Mouse (Mus musculus) ES-E14 (cell line): ENCODE data around the gene Pigg. TPM values are rescaled to one million over a fixed set of nuclear protein-coding genes. Genes with fewer than 3 reads are reported as not detected.

Experiments
- DNase-seq: peaks from one replicate; pipeline ENCODE4 v3.0.0-alpha.2; 2013; ENCODE audit warnings: low read depth, low spot score
- H3K27ac ChIP-seq: 2 replicates; pipeline ENCODE4 v1.5.1; 2012; ENCODE audit warnings: low read depth, mild to moderate bottlenecking, low read length, moderate library complexity, mixed read lengths; ENCODE audit not compliant: poor library complexity, insufficient read depth, severe bottlenecking
- H3K36me3 ChIP-seq: 2 replicates; pipeline ENCODE4 v1.6.1; 2012; ENCODE audit warnings: mild to moderate bottlenecking, low read length, moderate library complexity, mixed read lengths; ENCODE audit not compliant: control insufficient read depth, poor library complexity, insufficient read depth, severe bottlenecking
- H3K4me1 ChIP-seq, 2 experiments: fragments of 150-350 bp in 1 of 2; sonication (generic) in 1 of 2; 2 replicates each; pipeline ENCODE4 v1.6.1; 2012; ENCODE audit warnings: low read length in 2 of 2, mild to moderate bottlenecking in 1 of 2, mixed read lengths in 1 of 2; ENCODE audit not compliant: control insufficient read depth in 2 of 2, insufficient read depth in 2 of 2, poor library complexity in 1 of 2
- H3K4me3 ChIP-seq, 2 experiments: fragments of 150-350 bp in 1 of 2; sonication (generic) in 1 of 2; 2 replicates each; pipeline ENCODE4 v1.5.1; 2012; ENCODE audit warnings: low read length in 2 of 2, low read depth in 1 of 2, mild to moderate bottlenecking in 1 of 2, mixed read lengths in 1 of 2; ENCODE audit not compliant: insufficient read depth in 1 of 2, poor library complexity in 1 of 2, severe bottlenecking in 1 of 2
- H3K9ac ChIP-seq: 2 replicates; pipeline ENCODE4 v1.6.1; 2012; ENCODE audit warnings: low read depth, mild to moderate bottlenecking, low read length, mixed read lengths; ENCODE audit not compliant: poor library complexity, insufficient read depth, severe bottlenecking
- H3K9me3 ChIP-seq: fragments of 150-350 bp; sonication (generic); 2 replicates; pipeline ENCODE4 v1.6.1; 2012; ENCODE audit warnings: low read depth, mild to moderate bottlenecking, low read length; ENCODE audit not compliant: control insufficient read depth, insufficient read depth
- CHD2 ChIP-seq: IDR thresholded peaks from 2 replicates; pipeline ENCODE4 v1.6.1; 2014; ENCODE audit warnings: mild to moderate bottlenecking, low read depth, low read length, inconsistent platforms
- HCFC1 ChIP-seq: IDR thresholded peaks from 2 replicates; pipeline ENCODE4 v1.6.1; 2012; ENCODE audit warnings: low read length, inconsistent platforms, borderline replicate concordance; ENCODE audit not compliant: insufficient read depth
- MAFK ChIP-seq: IDR thresholded peaks from 2 replicates; pipeline ENCODE4 v1.6.1; 2014; ENCODE audit warnings: mild to moderate bottlenecking, low read depth, low read length, inconsistent platforms; ENCODE audit not compliant: insufficient read depth
- ZC3H11A ChIP-seq: IDR thresholded peaks from 2 replicates; pipeline ENCODE4 v1.6.1; 2012; ENCODE audit warnings: low read depth, mild to moderate bottlenecking, inconsistent platforms, low read length, borderline replicate concordance
- ZNF384 ChIP-seq: IDR thresholded peaks from 2 replicates; pipeline ENCODE4 v1.6.1; 2012; ENCODE audit warnings: low read depth, low read length, inconsistent platforms
- in situ Hi-C, 2 experiments: fragments of 600-800 bp; cut with MboI; formaldehyde crosslinking; loops; one replicate each; pipeline ENCODE4 v1.15.1; 2025; ENCODE audit warnings: low sequenced_read_pairs in 2 of 2, inconsistent platforms in 1 of 2; ENCODE audit not compliant: unreplicated experiment in 2 of 2
- total RNA-seq: library from RNA; depleted of rRNA; stranded (reverse); fragments of 300-350 nt; gene quantifications from 2 replicates; pipeline ENCODE4 v1.2.3, GENCODE M21; 2012

The Pigg gene
- total RNA-seq, 1 experiment: 17.8 TPM

GRCm38 (mm10) chr5:108286957-108287356, 25.5 kb upstream of the Pigg start:
- Histone ChIP-seq H3K4me1 (no peaks in the 10 kb centered on the region), H3K9ac (no peak overlapping the region), H3K4me3 (no peak overlapping the region), H3K27ac (no peak overlapping the region), H3K36me3 (no peaks in the 10 kb centered on the region; the same call in none of the 2 replicates), H3K9me3 (peaks cover 9% of the 10 kb centered on the region)
- in situ Hi-C loops: no loop called here
- TF ChIP-seq ZNF384: no peak
- no peak for DNase-seq

- in situ Hi-C loops: no loop called here
- Histone ChIP-seq H3K9ac (no peak overlapping the region), H3K9me3 (no peaks in the 10 kb centered on the region), H3K4me1 (no peaks in the 10 kb centered on the region; a peak in 1 of 4 replicates), H3K36me3 (no peaks in the 10 kb centered on the region), H3K4me3 (no peak overlapping the region), H3K27ac (no peak overlapping the region)
- DNase-seq: no peak
- no peak for TF ChIP-seq MAFK
- TF ChIP-seq HCFC1: no peak
- TF ChIP-seq ZC3H11A: no peak
- no peak for TF ChIP-seq ZNF384
- no peak for TF ChIP-seq CHD2
Measured at GRCm38 (mm10) chr5:108301567-108301966, 10.8 kb upstream of the Pigg start.

- peak overlapping the region; percentile 78 to 80 for H3K4me3 ChIP-seq
- H3K9ac ChIP-seq: peak overlapping the region; percentile 88
- TF ChIP-seq HCFC1: no peak
- no peak for TF ChIP-seq MAFK
- TF ChIP-seq CHD2: no peak
- no peak for TF ChIP-seq ZC3H11A
- TF ChIP-seq ZNF384: no peak
- in situ Hi-C loops: no loop called here
- H3K9me3 ChIP-seq: no peaks in the 10 kb centered on the region
- no peaks in the 10 kb centered on the region for H3K36me3 ChIP-seq
- H3K4me1 ChIP-seq: no peaks in the 10 kb centered on the region
- no peak overlapping the region for H3K27ac ChIP-seq
- no peak for DNase-seq
Measured at GRCm38 (mm10) chr5:108313065-108313860, 854 bp downstream of the Pigg start.

- Histone ChIP-seq H3K36me3 (peaks cover under 1% of the 10 kb centered on the region; the same call in 1 of the 2 replicates), H3K27ac (0 out of 2 replicates have a peak overlapping the region, but pooled peaks have one; percentile 8), H3K4me1 (peaks cover 0 to 5% of the 10 kb centered on the region in 2 experiments; a peak in 2 of 4 replicates), H3K9me3 (no peaks in the 10 kb centered on the region), H3K4me3 (no peak overlapping the region), H3K9ac (no peak overlapping the region)
- TF ChIP-seq ZNF384 (no peak), MAFK (no peak), ZC3H11A (no peak), HCFC1 (no peak)
- in situ Hi-C loops: no loop called here
- peak; percentile 28 for DNase-seq
Measured at GRCm38 (mm10) chr5:108331051-108331450, 18.6 kb downstream of the Pigg start.

- no peak for DNase-seq
- TF ChIP-seq MAFK (no peak), ZNF384 (no peak), ZC3H11A (no peak), HCFC1 (no peak), CHD2 (no peak)
- in situ Hi-C loops: no loop called here
- Histone ChIP-seq H3K36me3 (peaks cover 7% of the 10 kb centered on the region; the same call in 1 of the 2 replicates), H3K4me3 (no peak overlapping the region), H3K9ac (no peak overlapping the region), H3K27ac (no peak overlapping the region), H3K9me3 (no peaks in the 10 kb centered on the region), H3K4me1 (no peaks in the 10 kb centered on the region)
Measured at GRCm38 (mm10) chr5:108337385-108337784, 25.0 kb downstream of the Pigg start.
